Mouse (Mus musculus): ENCODE measurements around the gene Dennd5b.

DNA sequence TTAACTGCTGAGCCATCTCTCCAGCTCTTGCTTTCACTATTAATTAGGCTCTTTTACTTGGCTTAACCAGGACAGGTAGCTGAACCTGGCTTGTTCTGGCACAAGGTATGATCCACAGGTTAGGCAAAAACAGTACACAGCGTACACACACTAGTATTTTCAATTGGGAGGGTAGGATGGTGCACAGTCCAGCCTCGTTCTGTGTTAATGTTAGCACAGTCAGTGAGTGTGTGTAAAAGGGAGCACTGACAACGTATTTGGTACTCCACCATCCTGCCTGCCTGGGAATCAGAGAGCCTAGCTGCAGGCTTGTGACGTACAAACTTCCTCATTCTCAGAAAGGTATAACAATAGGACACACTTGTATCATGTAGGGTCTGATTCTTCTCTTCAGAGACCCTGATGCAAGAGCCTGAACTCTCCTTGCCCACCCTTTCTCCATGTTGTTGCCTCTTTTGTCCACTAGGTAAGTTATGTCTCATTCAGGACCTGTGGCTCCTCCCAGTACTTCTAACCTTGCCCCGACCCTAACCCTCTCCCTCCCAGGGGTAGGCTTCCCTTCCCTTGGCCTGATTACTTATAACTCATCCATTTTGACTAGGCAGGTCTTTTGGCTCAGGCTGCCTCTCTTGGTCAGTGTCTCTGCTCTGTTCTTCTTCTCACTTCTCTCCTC, 107.0 kb downstream of the Dennd5b start:
- no peak for TF ChIP-seq CTCF (IDR thresholded peaks at IDR 0.05; ENCODE audit: low read depth)
- TF ChIP-seq EP300 (IDR thresholded peaks at IDR 0.05; ENCODE audit: low read depth) = no peak

All from liver, embryonic 14.5 days (tissue).